Mouse (Mus musculus): ENCODE data around the gene Serpina3m.

DNA sequence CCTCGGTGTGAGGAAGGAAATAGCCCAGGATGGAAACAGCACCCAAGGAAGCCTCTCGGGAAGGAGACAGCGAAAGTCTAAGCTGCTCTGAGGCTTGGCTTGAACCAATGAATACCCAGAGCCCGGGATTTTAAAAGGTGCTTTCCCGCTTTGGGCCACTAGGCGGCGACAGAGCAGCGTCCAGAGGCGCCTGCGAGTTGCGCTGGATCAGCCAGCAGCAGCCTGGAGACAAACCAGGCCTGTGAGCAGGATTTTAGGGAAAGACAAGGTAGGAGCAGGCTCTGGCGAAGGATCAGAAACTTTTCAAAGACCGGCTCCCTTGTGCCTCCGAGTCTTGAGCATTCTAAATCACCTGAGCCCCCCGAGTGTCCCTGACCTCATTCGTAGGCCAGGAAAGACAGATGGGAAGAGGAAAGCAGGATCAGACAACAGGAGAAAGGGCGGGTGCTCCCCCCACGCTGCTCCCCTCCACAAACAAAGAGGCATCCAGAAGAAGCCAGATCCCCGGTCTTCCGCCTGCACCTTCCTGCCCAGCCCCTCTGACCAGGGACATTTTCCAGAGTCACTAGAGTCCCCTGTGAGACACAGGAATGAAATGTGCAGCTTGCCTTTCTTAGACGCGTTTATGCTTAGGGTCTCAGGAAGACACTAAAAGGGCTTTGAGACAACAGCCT is 101.9 kb downstream of the Serpina3m start:
- TF ChIP-seq FLI1 (IDR thresholded peaks at IDR 0.05; ENCODE audit: low read length), result no peak
- no peak for TF ChIP-seq GATA1 (IDR thresholded peaks at IDR 0.05; ENCODE audit: borderline replicate concordance, low read length)
